Mouse (Mus musculus) right cerebral cortex, adult 18-20 months (tissue): ENCODE measurements around the gene Tob2.

Experiments
- DNase-seq: peaks from one replicate; pipeline ENCODE4 v3.0.0; 2022; ENCODE audit warnings: mixed read lengths

The Tob2 gene

DNA sequence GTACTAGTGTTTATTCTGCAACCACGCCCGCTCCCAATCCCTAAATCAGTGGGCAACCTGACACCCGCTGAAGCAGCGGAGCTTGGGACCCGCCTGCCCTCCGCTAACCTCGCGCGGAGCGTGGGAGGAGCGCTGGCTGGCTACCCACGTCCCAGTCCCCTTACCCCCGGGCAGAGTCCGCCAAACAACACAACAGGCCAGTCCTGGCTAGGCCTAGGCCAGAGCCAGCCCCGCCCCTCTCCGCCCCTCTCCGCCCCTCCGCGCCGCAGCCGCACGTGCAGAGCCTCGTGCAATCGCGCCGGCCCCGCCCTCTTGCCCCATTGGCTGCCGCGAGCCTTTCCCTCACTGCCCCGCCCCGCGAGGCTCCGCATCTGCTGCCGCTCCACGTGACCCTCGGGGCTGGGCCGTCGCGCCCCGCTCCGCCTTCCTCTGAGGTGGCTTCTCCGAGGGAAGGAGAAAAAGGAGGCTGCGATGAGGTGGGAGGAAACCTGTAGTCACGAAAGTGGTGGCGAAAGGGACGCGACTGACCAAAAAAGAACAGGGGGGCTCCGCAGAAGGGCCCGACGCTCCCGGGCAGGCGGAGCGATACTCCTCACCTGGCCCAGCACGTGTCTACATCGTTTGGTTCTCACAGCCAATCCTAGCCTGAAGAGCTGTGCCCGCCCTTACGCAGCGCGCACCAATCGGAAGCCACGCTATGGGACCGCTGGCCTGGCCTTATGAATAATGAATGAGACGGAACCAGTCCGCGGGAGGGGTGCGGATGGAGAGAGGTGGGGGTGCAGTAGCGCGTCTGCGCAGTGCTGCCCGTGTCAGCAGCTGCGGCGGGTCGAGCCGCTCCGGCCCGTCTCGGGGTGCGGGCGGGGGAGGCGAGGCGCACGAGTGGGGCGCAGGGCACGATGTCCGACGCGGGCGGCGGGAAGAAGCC, 47.7 kb downstream of the Tob2 start:
- peak; percentile 99 for DNase-seq

DNA sequence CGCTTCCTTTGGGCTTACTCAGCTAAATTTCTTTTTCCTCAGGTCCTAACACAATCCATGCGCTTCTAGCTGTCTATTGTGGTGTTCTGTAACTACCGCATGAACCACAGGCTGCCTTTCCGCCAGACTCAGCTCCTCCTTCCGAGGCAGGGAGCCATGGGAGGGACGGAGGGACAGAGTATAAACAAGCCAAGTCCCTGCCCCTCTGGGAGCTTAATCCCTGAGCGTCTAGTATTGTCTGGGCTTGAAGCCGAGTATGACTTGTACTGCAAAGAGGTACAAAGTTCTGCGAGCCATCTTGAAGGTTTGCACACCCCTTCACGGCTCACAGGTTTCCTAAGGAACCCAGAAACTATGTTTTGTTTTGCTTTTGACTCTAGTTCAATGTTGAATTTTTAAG, 48.4 kb downstream of the Tob2 start:
- peak; percentile 84 for DNase-seq

DNA sequence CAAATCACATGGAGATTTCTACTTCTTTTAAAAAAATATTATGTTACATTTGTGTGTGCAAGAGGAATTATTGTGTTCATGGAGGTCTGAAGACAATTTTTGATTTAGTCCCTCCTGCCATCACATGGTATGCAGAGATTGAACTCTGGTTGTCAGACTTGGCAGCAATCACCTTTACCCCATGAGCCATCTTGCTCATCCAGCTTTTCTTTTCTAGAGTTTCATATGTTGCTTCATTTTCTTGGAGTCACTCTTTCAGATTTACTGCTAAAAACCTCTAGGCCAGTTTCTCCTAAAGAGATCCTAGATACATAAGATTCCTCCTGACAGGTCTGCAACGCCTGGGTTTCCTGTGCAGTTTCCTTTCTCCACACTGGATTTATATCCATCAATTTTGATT, 49.0 kb downstream of the Tob2 start:
- DNase-seq, result no peak

DNA sequence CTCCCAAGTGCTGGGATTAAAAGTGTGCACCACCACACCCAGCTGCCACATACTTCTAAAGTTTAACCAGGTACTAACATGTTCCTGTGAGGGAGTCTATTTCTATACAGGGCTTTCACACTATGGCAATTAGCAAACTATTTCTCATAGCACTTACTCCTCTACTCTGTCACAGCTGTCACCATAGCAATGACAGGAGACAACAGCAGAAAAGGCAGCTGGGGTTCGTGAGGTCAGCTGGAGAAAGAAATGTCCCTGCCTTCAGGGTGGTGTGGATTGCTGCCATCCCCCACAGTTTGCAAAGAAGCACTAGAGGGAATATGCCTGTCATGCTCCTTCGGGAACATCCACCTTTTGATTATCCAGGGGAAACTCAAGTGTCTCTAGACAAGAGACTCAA, 49.8 kb downstream of the Tob2 start:
- DNase-seq, result no peak

DNA sequence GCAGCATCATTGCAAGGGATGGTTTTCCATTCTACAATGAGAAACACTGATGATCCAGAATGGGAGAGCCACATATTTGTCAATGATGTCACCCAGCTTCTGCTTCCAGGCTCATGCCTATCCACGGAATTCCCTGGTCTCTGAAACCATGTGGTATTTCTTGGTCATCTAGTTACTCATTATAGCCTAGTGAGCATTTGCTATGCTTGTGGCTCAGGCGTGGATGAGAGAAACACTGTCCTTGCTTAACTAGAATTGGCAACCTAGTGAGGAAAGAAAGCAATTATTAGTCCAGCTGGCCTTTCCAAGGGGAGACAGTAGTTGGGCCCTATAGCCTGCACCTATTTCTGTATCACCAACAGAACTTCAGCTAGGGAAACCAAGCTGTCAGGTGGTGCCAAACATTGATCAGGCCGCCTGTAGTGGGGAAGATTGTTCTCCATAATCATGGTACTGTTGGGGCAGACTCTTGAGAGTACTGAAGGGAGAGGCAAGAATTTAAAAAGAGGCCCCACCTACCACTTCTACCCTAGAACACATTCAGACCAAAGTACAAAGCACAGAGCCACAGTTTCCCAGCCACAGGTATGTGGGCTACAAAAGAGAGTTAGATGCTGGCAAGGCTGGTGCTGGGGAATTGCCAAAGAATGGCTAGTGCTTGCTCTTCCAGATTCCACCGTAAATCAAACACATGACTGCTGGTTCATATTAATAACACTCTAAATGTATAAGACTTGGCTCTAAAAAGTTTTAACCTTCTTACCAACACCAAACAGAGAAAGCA, 51.8 kb downstream of the Tob2 start:
- DNase-seq, result no peak

DNA sequence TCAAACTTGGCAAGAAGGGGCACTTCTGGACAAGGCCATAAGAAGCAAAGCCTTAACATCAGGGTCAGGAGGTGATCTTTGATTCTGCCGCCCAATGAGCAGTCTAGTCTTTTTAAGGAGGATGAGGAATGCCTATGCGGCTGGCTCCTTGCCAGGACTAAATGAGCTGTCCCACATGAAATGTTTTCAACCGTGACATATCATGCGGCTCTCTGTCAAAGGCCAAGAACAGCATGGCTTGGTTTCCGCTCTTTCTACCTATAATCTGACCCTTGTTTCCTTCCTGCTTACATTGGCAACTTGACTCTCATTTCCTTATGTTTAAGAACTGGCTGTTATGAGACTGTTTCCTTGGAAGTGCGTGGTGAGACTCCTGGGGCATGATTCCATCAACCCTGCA, 53.0 kb downstream of the Tob2 start:
- no peak for DNase-seq

DNA sequence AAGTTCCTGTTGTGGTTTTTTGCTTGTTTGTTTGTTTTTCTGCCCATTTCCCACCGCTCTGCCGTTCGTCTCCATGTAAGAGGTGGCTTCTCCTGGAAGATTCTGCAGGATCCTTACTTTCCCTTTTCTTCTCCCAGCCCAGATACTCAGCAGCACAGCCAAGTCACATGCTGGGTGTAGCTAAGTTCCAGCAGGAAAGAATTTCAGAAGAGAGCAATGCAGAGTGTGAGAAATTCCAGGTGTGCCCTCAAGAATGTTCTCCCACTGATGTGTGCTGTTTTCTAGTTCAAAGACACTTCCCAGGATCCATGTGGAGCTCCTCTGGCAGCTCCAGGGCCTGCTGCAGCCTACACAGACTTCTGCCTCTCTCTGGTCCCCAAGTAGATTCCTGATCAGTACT, 53.7 kb downstream of the Tob2 start:
- DNase-seq, result no peak

DNA sequence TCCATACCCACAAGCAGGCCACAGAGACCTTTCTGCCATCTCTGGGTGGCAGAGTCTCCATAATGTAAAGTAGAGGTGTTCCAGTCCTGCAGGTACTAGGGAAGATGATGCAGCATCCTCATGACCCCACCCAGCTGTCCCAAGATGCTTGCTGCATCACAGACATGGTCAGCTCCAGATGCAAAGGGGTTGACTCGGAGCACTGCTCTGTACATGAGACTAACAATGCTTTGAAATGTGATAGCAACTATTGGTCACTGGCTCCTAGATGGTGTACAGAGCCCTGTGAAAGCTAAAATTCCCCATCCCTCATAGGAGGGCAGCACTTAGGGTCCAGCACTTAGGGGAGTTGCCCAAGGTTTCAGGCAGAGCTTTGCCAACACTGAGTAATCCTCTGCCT, 54.4 kb downstream of the Tob2 start:
- no peak for DNase-seq

DNA sequence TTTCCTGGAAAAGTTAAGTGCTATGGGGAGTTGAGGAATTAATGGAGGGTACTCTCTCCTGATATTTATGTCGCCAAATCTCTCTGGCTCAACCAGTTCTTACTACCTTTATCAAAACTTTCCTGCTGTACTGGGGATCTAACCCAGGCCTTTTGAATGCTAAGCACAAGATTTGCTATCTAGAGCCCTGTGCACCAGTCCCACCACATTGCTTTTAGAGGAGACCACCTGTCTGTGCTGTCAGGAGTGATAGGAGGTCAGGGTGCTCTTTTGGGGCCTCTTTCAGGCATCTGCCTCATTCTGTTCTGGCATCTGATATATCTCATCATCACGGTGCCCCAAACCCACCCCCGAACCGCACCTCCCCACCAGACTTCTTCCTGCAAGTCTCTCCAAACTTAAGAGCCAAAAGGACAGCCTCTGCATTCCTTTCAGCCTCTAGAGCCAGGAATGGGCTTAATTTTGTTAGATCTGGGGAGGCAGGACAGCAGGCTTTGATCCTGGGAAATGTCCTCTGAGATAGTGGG, 55.1 kb downstream of the Tob2 start:
- DNase-seq, result no peak

DNA sequence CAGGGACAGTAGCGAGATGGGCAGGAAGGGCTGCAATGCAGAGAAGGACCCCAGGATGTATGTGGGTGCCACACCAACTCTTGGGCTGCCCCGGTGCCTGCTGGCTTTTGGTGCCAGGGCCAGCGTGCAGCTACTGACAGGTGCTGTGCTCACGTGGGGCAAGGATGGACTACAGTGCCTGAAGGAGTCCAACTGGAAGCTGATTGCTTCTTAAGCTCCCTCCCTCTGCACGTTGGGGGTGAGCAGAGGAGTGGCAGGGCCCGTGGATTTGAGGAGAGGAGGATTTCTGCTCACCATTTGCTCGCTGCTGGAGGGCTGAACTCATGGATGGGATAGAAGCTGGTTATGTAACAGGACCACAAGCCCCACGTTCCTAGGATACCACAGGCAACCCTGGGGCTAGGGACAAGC, 55.6 kb downstream of the Tob2 start:
- peak; percentile 74 for DNase-seq

DNA sequence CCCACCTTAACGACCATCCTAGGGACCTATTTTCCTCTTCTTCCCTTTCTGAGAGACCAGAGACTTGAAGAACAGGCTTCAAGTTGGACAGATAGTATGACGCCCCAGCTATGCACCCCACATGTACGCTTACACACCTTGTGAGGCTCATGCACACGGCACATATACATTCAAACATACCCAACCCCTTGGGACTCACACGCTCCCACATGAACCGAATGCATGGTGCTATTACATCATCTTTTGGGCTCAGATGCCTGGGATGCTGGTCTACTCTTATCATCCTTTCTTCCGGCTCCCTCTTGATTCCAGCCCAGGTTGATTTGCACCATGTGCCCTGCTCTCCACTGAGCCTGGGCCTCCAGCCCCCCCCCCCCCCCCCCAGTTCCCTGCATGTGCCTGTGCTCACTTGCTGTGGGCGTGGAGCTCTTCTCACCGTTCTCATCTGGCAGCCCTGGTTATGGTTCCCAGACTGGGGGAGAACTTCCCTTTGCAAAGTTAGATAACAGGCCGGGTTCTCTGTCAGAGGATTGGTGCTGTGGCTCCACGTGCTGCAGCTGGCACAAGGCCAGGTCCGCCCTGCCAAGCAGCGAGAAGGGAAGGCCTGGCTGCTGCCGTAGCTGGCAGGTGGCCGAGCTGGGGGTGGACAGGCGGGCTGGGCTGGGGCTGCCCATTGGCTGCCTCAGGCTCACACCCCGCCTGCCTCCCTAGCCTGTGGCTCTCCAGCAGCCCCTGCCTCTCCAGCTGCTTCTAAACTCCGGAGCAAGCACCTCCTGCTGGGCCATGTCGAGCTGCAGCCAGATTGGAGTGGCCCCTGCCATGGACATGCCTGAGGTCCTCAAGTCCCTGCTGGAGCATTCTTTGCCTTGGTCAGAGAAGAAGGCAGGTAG, 56.4 kb downstream of the Tob2 start, which contains the start of gene Tef:
Tef (plus strand) TSS at position 421 of the 890 bp plus-strand sequence.
- DNase-seq, result peak; percentile 100

DNA sequence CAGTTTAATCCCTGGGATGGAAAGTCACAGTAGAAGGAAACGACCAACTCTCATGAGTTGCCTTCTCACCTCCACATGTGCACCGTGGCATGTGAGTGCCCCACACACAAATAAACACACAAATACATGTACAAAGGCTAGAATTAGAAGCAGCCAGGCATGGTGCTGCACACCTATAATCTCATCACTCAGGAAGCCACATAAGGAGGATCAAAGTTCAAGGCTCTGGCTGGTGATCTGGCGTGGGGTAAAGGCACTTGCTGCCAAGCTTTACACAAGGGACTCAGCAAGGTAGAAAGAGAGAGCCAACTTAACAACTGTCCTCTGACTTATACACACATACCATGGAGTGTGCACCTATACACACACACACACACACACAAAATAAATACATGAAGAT, 58.2 kb downstream of the Tob2 start:
- no peak for DNase-seq

DNA sequence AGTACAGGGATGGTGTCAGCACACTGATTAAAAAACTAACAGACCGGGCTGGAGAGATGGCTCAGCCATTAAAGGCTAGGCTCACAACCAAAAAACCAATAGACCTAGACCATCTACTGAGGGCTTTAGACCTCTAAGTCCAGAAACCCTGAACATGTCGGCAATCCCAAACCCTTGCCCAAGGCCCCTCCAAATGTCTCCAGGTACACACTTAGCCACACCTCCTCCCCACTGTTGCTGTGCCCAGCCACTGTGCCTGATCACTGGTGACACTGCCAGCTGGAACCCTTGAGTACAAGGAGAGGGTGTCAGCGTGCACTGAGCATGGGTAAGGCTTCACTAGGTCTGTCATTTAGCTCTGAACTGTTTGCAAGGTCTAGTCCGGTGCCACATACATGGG, 60.2 kb downstream of the Tob2 start:
- DNase-seq, result no peak
